Mouse (Mus musculus) stomach, postnatal 0 days (tissue): ENCODE results near the gene 2610008E11Rik. TPM values are rescaled to one million over a fixed set of nuclear protein-coding genes. Genes with fewer than 3 reads are reported as not detected.
A peak's percentile ranks its signal among the peaks of the same experiment; 100 is the strongest.

Source experiments
- ATAC-seq: fragments of 200-750 bp; cut with Nextera tagmentation; 2 replicates; pipeline ENCODE4 v1.8.0; 2017; ENCODE audit not compliant: low FRiP score, low TSS enrichment
- DNase-seq: peaks from one replicate; pipeline ENCODE4 v3.0.0-alpha.2; 2016; ENCODE audit warnings: low spot score
- H3K27ac ChIP-seq: fragments of 300-500 bp; sonication (generic); replicated peaks from 2 replicates; pipeline ENCODE4 v1.5.1; 2014; ENCODE audit warnings: mild to moderate bottlenecking, control low read depth
- H3K27me3 ChIP-seq: fragments of 300-500 bp; sonication (generic); 2 replicates; pipeline ENCODE4 v1.6.1; 2014; ENCODE audit warnings: low read length; ENCODE audit not compliant: control insufficient read depth, insufficient read depth
- H3K36me3 ChIP-seq: fragments of 300-500 bp; sonication (generic); 2 replicates; pipeline ENCODE4 v1.6.1; 2014; ENCODE audit warnings: low read length, mixed read lengths; ENCODE audit not compliant: control insufficient read depth, insufficient read depth
- H3K4me1 ChIP-seq: fragments of 300-500 bp; sonication (generic); replicated peaks from 2 replicates; pipeline ENCODE4 v1.6.1; 2014; ENCODE audit warnings: antibody characterized with exemption; ENCODE audit not compliant: control insufficient read depth, insufficient read depth
- H3K4me2 ChIP-seq: fragments of 300-500 bp; sonication (generic); replicated peaks from 2 replicates; pipeline ENCODE4 v1.6.1; 2014; ENCODE audit warnings: low read depth, mild to moderate bottlenecking, control low read depth, moderate library complexity
- H3K4me3 ChIP-seq: fragments of 300-500 bp; sonication (generic); 2 replicates; pipeline ENCODE4 v1.5.1; 2014; ENCODE audit warnings: low read depth, low read length, control low read depth
- H3K9ac ChIP-seq: fragments of 300-500 bp; sonication (generic); 2 replicates; pipeline ENCODE4 v1.6.1; 2014; ENCODE audit warnings: mild to moderate bottlenecking, low read length, control low read depth, mixed read lengths
- H3K9me3 ChIP-seq: fragments of 300-500 bp; sonication (generic); 2 replicates; pipeline ENCODE4 v1.6.1; 2016; ENCODE audit warnings: low read length; ENCODE audit not compliant: control insufficient read depth
- CTCF ChIP-seq: IDR thresholded peaks from 2 replicates; pipeline ENCODE4 v1.5.1; 2016; ENCODE audit warnings: antibody characterized with exemption, low read depth, mild to moderate bottlenecking, moderate library complexity
- EP300 ChIP-seq: optimal IDR thresholded peaks from 2 replicates; pipeline ENCODE3; 2016; ENCODE audit warnings: antibody characterized with exemption
- WGBS: fragments of 180-500 bp; shearing (Covaris S2); extraction: QIAGEN DNeasy Blood & Tissue Kit; methylation state at CpG from one replicate; pipeline ENCODE4 v1.1.7; 2014; 5-methylcytosine and 5-hydroxymethylcytosine counted together
- polyA plus RNA-seq: library from polyadenylated mRNA; unstranded; fragments of >200 nt; fragmentation: Nextera tagmentation; extraction: Ambion mirVana; gene quantifications from 2 replicates; pipeline ENCODE4 v1.2.1, GENCODE M21; 2015

Gene 2610008E11Rik
- polyA plus RNA-seq: 7.3 and 7.7 TPM in 2 replicates

GRCm38 (mm10) chr10:79097161-79097754, at the start of gene 2610008E11Rik:
2610008E11Rik (minus strand) TSS chr10:79097600.
- ATAC-seq (peak; percentile 100), DNase-seq (peak; percentile 92)
- under 1% methylated on average over 36 of the region's 36 CpGs for WGBS
- Histone ChIP-seq H3K9me3 (no peaks in the 10 kb centered on the region), H3K27ac (peak within 1 kb of the TSS; percentile 98), H3K4me1 (no peaks in the 10 kb centered on the region), H3K9ac (peak within 1 kb of the TSS; percentile 93), H3K27me3 (no peaks in the 10 kb centered on the region), H3K36me3 (peaks cover 1% of the 10 kb centered on the region; the same call in 1 of the 2 replicates), H3K4me2 (peak within 1 kb of the TSS; percentile 62), H3K4me3 (peak within 1 kb of the TSS; percentile 89)
- TF ChIP-seq EP300 (no peak), CTCF (peak; percentile 21; the same call in 1 of the 2 replicates)

DNA sequence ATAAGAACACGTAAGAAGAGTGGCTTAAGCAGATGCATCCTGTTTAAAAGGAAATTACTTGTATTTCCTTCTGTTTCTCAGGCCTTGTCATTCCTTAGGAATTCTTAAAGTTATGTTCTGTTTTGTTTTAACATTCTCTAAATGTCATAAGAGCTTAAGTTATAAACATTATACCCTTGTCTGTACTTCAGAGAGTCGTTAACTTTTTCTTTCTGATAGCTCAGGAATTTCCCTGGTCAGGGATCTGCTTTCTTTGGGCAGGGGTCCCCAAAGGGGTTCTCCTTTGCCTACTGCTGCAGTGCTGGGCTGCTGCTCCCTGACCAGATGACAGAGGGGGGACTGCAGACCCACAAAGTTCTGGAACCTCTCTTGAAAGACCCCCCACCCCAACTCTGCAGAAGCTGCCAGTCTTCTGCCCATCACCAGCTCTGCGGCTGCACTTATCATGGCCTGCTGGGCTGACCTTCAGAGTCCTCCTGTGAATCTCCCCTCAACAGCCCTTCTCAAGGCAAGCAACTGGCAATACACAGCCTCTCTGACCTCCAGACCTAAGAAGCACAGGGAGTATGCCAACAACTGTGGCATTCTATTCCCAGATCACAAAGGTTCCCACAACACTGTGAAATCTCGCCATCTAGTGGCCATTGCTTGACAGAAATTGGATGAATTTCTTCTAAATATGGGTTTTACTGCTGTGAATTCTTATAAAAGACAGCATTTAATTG, 18.9 kb upstream of the 2610008E11Rik start:
- Histone ChIP-seq H3K4me3 (no peak overlapping the region), H3K4me2 (no peak overlapping the region), H3K9ac (no peak overlapping the region), H3K27ac (0 out of 2 replicates have a peak overlapping the region, but pooled peaks have one; percentile 18), H3K4me1 (no peaks in the 10 kb centered on the region), H3K27me3 (no peaks in the 10 kb centered on the region), H3K36me3 (no peaks in the 10 kb centered on the region), H3K9me3 (no peaks in the 10 kb centered on the region)
- no peak for ATAC-seq
- DNase-seq: peak; percentile 36
- TF ChIP-seq EP300: no peak
- peak; percentile 94 for TF ChIP-seq CTCF
- 29% methylated on average over 4 of the region's 4 CpGs for WGBS

- no peaks in the 10 kb centered on the region for H3K9me3 ChIP-seq
- no peak for DNase-seq
- H3K4me1 ChIP-seq: no peaks in the 10 kb centered on the region
- no peak overlapping the region for H3K9ac ChIP-seq
- no peaks in the 10 kb centered on the region for H3K27me3 ChIP-seq
- no peak overlapping the region for H3K4me3 ChIP-seq
- H3K4me2 ChIP-seq: no peak overlapping the region
- no peaks in the 10 kb centered on the region for H3K36me3 ChIP-seq
- no peak for TF ChIP-seq CTCF
- no peak for TF ChIP-seq EP300
- ATAC-seq: no peak
- H3K27ac ChIP-seq: no peak overlapping the region
- 50% methylated on average over 1 of the region's 1 CpGs for WGBS
Observed at GRCm38 (mm10) chr10:79115085-79115484, 17.7 kb upstream of the 2610008E11Rik start.

- TF ChIP-seq EP300 (no peak), CTCF (no peak)
- 87% methylated on average over 5 of the region's 5 CpGs for WGBS
- Histone ChIP-seq H3K36me3 (no peaks in the 10 kb centered on the region), H3K4me1 (no peaks in the 10 kb centered on the region), H3K9me3 (no peaks in the 10 kb centered on the region), H3K9ac (no peak overlapping the region), H3K27ac (no peak overlapping the region), H3K4me3 (no peak overlapping the region), H3K27me3 (no peaks in the 10 kb centered on the region), H3K4me2 (no peak overlapping the region)
- ATAC-seq (no peak), DNase-seq (no peak)
Observed at GRCm38 (mm10) chr10:79110482-79110881, 13.1 kb upstream of the 2610008E11Rik start.

GRCm38 (mm10) chr10:79109156-79109555, 11.8 kb upstream of the 2610008E11Rik start:
- WGBS: 62% methylated on average over 1 of the region's 1 CpGs

GRCm38 (mm10) chr10:79107531-79107930, 10.1 kb upstream of the 2610008E11Rik start:
- Histone ChIP-seq H3K36me3 (no peaks in the 10 kb centered on the region), H3K4me3 (no peak overlapping the region), H3K4me2 (no peak overlapping the region), H3K27me3 (no peaks in the 10 kb centered on the region), H3K27ac (no peak overlapping the region), H3K4me1 (no peaks in the 10 kb centered on the region), H3K9me3 (no peaks in the 10 kb centered on the region), H3K9ac (no peak overlapping the region)
- no peak for ATAC-seq
- WGBS: 41% methylated on average over 2 of the region's 2 CpGs
- no peak for DNase-seq
- TF ChIP-seq CTCF (no peak), EP300 (no peak)

More at GRCm38 (mm10) chr10:79109156-79109555, 11.8 kb upstream of the 2610008E11Rik start:
- Histone ChIP-seq H3K4me2 (no peak overlapping the region), H3K9ac (no peak overlapping the region), H3K9me3 (no peaks in the 10 kb centered on the region), H3K4me1 (no peaks in the 10 kb centered on the region), H3K27ac (no peak overlapping the region), H3K4me3 (no peak overlapping the region), H3K36me3 (no peaks in the 10 kb centered on the region), H3K27me3 (no peaks in the 10 kb centered on the region)
- TF ChIP-seq EP300: no peak
- TF ChIP-seq CTCF: no peak
- ATAC-seq (no peak), DNase-seq (no peak)
